Mouse (Mus musculus) erythroblast, embryonic 14.5 days (primary cell): Measurements from ENCODE around the gene Slco2a1.

Experiments used
- GATA1 ChIP-seq: IDR thresholded peaks from 2 replicates; pipeline ENCODE4 v1.6.1; 2012; ENCODE audit warnings: low read length, inconsistent platforms, mixed read lengths
- TAL1 ChIP-seq: IDR thresholded peaks from 3 replicates; pipeline ENCODE4 v1.6.1; 2012; ENCODE audit warnings: low read length, inconsistent platforms, mixed read lengths

GRCm38 (mm10) chr9:103038266-103038665 lies 49.8 kb downstream of the Slco2a1 start:
- no peak for TF ChIP-seq GATA1
- TF ChIP-seq TAL1, result no peak
